Mouse (Mus musculus): ENCODE measurements around the gene N6amt1. TPM values are rescaled to one million over a fixed set of nuclear protein-coding genes. Genes with fewer than 3 reads are reported as not detected.

Gene N6amt1
- polyA plus RNA-seq, 1 experiment from 2014 or later: 21.9 TPM

Other genes with a start within 250 kb of the N6amt1 start
- 24.9 and 28.9 TPM in 2 replicates for gene Ltn1, start 78.4 kb downstream of the N6amt1 start, polyA plus RNA-seq (2016; fragmentation: Nextera tagmentation; extraction: Ambion mirVana)
- gene Rwdd2b, start 86.4 kb downstream of the N6amt1 start, polyA plus RNA-seq (2016; fragmentation: Nextera tagmentation; extraction: Ambion mirVana): 11.8 and 13.6 TPM in 2 replicates
- 36.2 and 38.6 TPM in 2 replicates for gene Usp16, start 100.5 kb downstream of the N6amt1 start, polyA plus RNA-seq (2016; fragmentation: Nextera tagmentation; extraction: Ambion mirVana)
- 437 and 566 TPM in 2 replicates for gene Cct8, start 141.7 kb downstream of the N6amt1 start, polyA plus RNA-seq (2016; fragmentation: Nextera tagmentation; extraction: Ambion mirVana)
- not detected in 2 replicates for gene Map3k7cl, start 199.1 kb downstream of the N6amt1 start, polyA plus RNA-seq (2016; fragmentation: Nextera tagmentation; extraction: Ambion mirVana)

Measured in heart, embryonic 10.5 days (tissue).